Mouse (Mus musculus) midbrain, postnatal 0 days (tissue): ENCODE measurements at regions not wholly inside any gene's neighbourhood (a gene's known extent, or its start where the extent isn't known, plus 50 kb on each side); places are given as distances from the start of the nearest gene placed in this dataset.

Experiments used
- ATAC-seq: fragments of 200-750 bp; cut with Nextera tagmentation; 2 replicates; pipeline ENCODE4 v1.8.0; 2017; ENCODE audit warnings: moderate number of reproducible peaks, mild to moderate bottlenecking, moderate TSS enrichment, moderate library complexity; ENCODE audit not compliant: low FRiP score
- DNase-seq: peaks from one replicate; pipeline ENCODE4 v3.0.0-alpha.2; 2015; ENCODE audit warnings: low spot score
- H3K27ac ChIP-seq: fragments of 300-500 bp; sonication (generic); 2 replicates; pipeline ENCODE4 v1.5.1; 2014; ENCODE audit warnings: low read depth, mild to moderate bottlenecking, low read length, mixed read lengths
- H3K27me3 ChIP-seq: fragments of 300-500 bp; sonication (generic); 2 replicates; pipeline ENCODE4 v1.6.1; 2014; ENCODE audit warnings: low read length, control low read depth, mixed read lengths; ENCODE audit not compliant: insufficient read depth
- H3K36me3 ChIP-seq: fragments of 300-500 bp; sonication (generic); 2 replicates; pipeline ENCODE4 v1.6.1; 2014; ENCODE audit warnings: low read length, control low read depth, mixed read lengths; ENCODE audit not compliant: insufficient read depth
- H3K4me1 ChIP-seq: fragments of 300-500 bp; sonication (generic); 2 replicates; pipeline ENCODE4 v1.6.1; 2014; ENCODE audit warnings: mild to moderate bottlenecking, control low read depth, antibody characterized with exemption, low read length, mixed read lengths; ENCODE audit not compliant: insufficient read depth
- H3K4me2 ChIP-seq: fragments of 300-500 bp; sonication (generic); 2 replicates; pipeline ENCODE4 v1.6.1; 2014; ENCODE audit warnings: low read depth, mild to moderate bottlenecking, low read length, mixed read lengths; ENCODE audit not compliant: poor library complexity, severe bottlenecking
- H3K4me3 ChIP-seq: fragments of 300-500 bp; sonication (generic); 2 replicates; pipeline ENCODE4 v1.5.1; 2014; ENCODE audit warnings: low read depth, mild to moderate bottlenecking, low read length, moderate library complexity
- H3K9ac ChIP-seq: fragments of 300-500 bp; sonication (generic); replicated peaks from 2 replicates; pipeline ENCODE4 v1.6.1; 2014; ENCODE audit warnings: mild to moderate bottlenecking, low read length, moderate library complexity, mixed read lengths; ENCODE audit not compliant: poor library complexity, severe bottlenecking
- H3K9me3 ChIP-seq: fragments of 300-500 bp; sonication (generic); 2 replicates; pipeline ENCODE4 v1.6.1; 2016; ENCODE audit warnings: low read length, control low read depth
- CTCF ChIP-seq: IDR thresholded peaks from 2 replicates; pipeline ENCODE4 v1.5.1; 2016; ENCODE audit warnings: antibody characterized with exemption, mild to moderate bottlenecking
- WGBS: fragments of 180-500 bp; shearing (Covaris S2); extraction: QIAGEN DNeasy Blood & Tissue Kit; methylation state at CpG from one replicate; pipeline ENCODE4 v1.1.7; 2014; 5-methylcytosine and 5-hydroxymethylcytosine counted together

- no peak for TF ChIP-seq CTCF
- WGBS, result 45% methylated on average over 4 of the region's 4 CpGs
- DNase-seq, result no peak
- Histone ChIP-seq H3K4me2 (no peak overlapping the region), H3K27ac (no peak overlapping the region), H3K9me3 (no peaks in the 10 kb centered on the region), H3K27me3 (no peaks in the 10 kb centered on the region), H3K4me3 (no peak overlapping the region), H3K36me3 (no peaks in the 10 kb centered on the region), H3K9ac (no peak overlapping the region), H3K4me1 (no peaks in the 10 kb centered on the region)
- ATAC-seq, result no peak
These were observed 140.8 kb downstream of the Sec23ip start for GRCm38 (mm10) chr7:128885551-128885950.

GRCm38 (mm10) chr7:128910134-128910533 is 165.4 kb downstream of the Sec23ip start:
- H3K4me3 ChIP-seq, result no peak overlapping the region
- no peaks in the 10 kb centered on the region for H3K27me3 ChIP-seq
- H3K9me3 ChIP-seq, result no peaks in the 10 kb centered on the region
- WGBS, result 73% methylated on average over 4 of the region's 4 CpGs
- no peak overlapping the region for H3K4me2 ChIP-seq
- DNase-seq (no peak), ATAC-seq (no peak)
- TF ChIP-seq CTCF, result no peak
- no peaks in the 10 kb centered on the region for H3K36me3 ChIP-seq
- no peak overlapping the region for H3K9ac ChIP-seq
- no peak overlapping the region for H3K27ac ChIP-seq
- no peaks in the 10 kb centered on the region for H3K4me1 ChIP-seq

- TF ChIP-seq CTCF, result no peak
- DNase-seq, result peak; percentile 71
- no peaks in the 10 kb centered on the region for H3K27me3 ChIP-seq
- H3K4me1 ChIP-seq, result no peaks in the 10 kb centered on the region
- no peak overlapping the region for H3K9ac ChIP-seq
- no peaks in the 10 kb centered on the region for H3K9me3 ChIP-seq
- no peak overlapping the region for H3K4me3 ChIP-seq
- no peaks in the 10 kb centered on the region for H3K36me3 ChIP-seq
- no peak for ATAC-seq
- 45% methylated on average over 6 of the region's 6 CpGs for WGBS
- H3K27ac ChIP-seq, result no peak overlapping the region
- no peak overlapping the region for H3K4me2 ChIP-seq
These were observed 193.4 kb downstream of the Sec23ip start for GRCm38 (mm10) chr7:128937976-128938730.

- TF ChIP-seq CTCF, result no peak
- H3K4me2 ChIP-seq, result no peak overlapping the region
- ATAC-seq (no peak), DNase-seq (peak; percentile 65)
- H3K4me3 ChIP-seq, result no peak overlapping the region
- H3K27me3 ChIP-seq, result no peaks in the 10 kb centered on the region
- no peaks in the 10 kb centered on the region for H3K9me3 ChIP-seq
- no peaks in the 10 kb centered on the region for H3K36me3 ChIP-seq
- H3K4me1 ChIP-seq, result 0 out of 2 replicates have a peak, but pooled peaks cover 4% of the 10 kb centered on the region
- WGBS, result 89% methylated on average over 5 of the region's 5 CpGs
- H3K9ac ChIP-seq, result no peak overlapping the region
- H3K27ac ChIP-seq, result no peak overlapping the region
These were observed 215.8 kb downstream of the Sec23ip start for GRCm38 (mm10) chr7:128960575-128960974.

- Histone ChIP-seq H3K36me3 (no peaks in the 10 kb centered on the region), H3K27me3 (no peaks in the 10 kb centered on the region), H3K4me1 (no peaks in the 10 kb centered on the region), H3K9ac (no peak overlapping the region), H3K9me3 (no peaks in the 10 kb centered on the region), H3K4me2 (no peak overlapping the region), H3K4me3 (no peak overlapping the region), H3K27ac (no peak overlapping the region)
- no peak for ATAC-seq
- DNase-seq, result no peak
- TF ChIP-seq CTCF, result no peak
- WGBS, result 78% methylated on average over 3 of the region's 4 CpGs
These were observed 235.2 kb downstream of the Sec23ip start for GRCm38 (mm10) chr7:128979904-128980303.

- ATAC-seq (no peak), DNase-seq (no peak)
- Histone ChIP-seq H3K4me2 (no peak overlapping the region), H3K27me3 (no peaks in the 10 kb centered on the region), H3K27ac (no peak overlapping the region), H3K9me3 (no peaks in the 10 kb centered on the region), H3K4me3 (no peak overlapping the region), H3K9ac (no peak overlapping the region), H3K36me3 (no peaks in the 10 kb centered on the region), H3K4me1 (no peaks in the 10 kb centered on the region)
- TF ChIP-seq CTCF, result no peak
- WGBS, result 63% methylated on average over 7 of the region's 7 CpGs
These were observed 236.1 kb downstream of the Sec23ip start for GRCm38 (mm10) chr7:128980827-128981226.
